Mouse (Mus musculus) right cerebral cortex, postnatal 36 days (tissue): Measurements from ENCODE around the gene Chmp6.
A peak's percentile ranks its signal among the peaks of the same experiment; 100 is the strongest.

Source experiments
- DNase-seq, 2 experiments: peaks; one replicate each; pipeline ENCODE4 v3.0.0; 2022; ENCODE audit warnings: low spot score in 2 of 2, mixed read lengths in 1 of 2

The Chmp6 gene

DNA sequence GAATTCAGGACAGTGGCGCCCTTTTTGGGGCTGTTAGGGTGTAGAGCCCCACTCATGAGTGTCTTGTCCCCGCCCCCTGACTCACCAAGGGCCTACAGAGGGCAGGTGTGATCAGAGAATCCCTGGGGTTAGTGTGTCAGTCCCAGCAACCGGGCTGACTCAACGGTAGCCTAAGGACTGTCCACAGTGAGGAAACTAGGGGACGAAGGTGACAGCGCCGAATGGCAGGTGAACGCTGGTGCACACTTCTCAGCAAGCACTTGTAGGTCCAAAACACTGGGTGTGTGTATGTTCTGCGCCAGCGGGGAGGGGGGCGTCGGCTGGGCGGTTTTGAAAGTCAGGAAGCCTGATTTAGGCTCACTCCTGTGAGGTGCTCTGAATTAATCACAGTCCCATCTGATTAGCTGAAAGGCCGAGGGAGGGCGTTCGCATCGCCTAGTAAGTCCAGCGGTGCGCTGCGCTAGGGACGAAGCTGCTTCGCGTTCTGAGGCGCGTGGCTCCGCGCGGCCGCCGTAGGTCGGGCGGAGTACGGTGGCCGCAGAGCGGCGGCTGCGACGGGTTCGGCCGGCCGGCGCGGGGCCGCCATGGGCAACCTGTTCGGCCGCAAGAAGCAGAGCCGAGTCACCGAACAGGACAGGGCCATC lies at the start of gene Chmp6:
Gene Chmp6, plus strand, starts transcription at position 151 of the 644 bp plus-strand sequence.
- DNase-seq = peak; percentile 84 to 85

DNA sequence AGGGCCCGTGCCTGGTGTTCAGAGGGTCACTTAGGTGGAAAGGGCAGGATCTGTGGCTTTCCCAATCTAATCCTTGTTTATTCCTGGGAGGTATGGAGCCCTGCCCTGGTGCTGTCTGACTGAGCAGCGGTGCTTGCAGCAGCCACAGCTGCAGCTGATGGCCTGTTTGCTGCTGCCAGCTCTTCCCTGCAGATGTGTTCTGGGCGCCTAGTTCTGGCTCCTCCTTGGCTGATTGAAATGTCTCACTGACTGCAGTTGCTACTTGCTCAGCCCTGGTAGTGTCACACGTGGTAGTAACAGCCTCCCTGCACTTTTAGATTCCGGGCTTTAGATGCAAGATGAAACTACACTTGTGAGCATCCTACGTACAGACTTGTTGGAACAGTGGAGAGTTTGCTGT lies 46.4 kb upstream of the Chmp6 start:
- no peak for DNase-seq

DNA sequence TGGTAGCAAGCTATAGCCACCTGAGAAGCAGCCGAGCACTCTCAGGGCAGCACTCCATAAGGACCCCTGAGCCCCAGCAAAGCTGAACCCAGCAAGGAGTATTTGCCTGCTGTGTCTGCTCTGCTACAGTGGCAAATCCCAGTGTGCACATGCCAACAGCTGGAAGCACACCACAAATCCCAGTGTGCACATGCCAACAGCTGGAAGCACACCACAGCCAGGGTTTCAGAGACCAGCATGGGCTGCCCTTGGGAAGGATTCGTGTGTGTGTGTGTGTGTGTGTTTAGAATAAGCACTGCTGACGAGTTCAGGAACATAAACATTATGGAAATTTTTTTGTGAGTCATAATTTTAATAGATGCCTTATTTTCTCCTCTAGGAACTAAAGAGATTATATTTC lies 45.1 kb upstream of the Chmp6 start:
- no peak for DNase-seq

DNA sequence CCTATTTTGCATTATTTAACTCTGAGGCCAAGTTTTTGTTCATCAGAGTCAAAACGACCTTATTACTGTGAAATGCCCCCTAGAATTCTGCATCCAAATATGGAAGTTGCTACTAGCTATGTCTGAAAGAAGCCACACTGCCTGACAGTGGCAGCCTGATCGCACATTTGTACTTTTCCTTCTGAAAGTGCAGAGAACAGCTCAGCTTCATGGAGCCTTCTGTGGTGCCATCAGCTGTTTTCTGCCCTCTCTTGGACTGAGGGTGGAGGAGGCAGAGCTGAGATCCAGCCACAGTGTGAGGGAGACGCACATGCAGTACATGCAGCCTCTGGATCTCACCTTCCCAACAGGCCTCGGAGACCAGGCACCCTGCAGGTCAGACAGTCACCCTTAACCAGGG lies 44.7 kb upstream of the Chmp6 start:
- no peak for DNase-seq

DNA sequence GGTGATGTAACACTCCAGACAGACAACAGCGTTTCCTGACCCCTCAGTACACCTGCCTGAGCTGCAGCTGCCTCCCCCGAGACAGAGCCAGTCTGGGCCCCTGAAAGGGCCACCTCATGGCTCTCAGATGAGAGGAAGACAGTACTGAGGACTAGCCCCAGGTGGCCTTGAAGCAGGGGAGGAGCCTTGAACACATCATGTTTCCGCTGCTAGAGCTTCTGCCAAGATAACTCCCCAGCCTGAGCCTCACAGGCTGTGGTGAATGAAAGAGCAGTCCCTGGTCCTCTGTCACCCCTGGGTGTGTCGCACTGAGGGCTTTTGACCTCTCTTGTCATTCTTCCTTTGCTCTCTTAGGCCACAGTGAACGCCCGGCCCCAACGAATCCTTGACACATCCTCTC lies 42.1 kb upstream of the Chmp6 start:
- no peak for DNase-seq

DNA sequence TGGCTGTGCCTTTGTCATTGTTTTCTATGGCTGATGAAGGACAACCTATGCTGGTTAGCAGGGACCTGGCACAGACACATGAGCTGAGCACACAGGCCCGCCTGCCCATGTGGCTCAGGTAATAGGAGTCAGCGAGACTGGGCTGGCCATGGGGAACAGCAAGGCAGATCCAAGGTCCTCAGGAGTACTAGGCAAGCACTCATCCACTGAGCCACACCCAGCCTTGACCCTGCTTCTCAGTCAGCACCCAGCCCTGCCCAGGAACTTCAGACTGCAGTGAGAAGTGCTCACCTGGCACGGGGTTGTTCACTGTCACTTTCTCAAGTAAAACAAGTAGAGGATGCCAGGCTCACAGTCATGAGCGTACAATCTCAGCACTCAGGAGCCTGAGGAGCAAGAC lies 39.6 kb upstream of the Chmp6 start:
- no peak for DNase-seq

DNA sequence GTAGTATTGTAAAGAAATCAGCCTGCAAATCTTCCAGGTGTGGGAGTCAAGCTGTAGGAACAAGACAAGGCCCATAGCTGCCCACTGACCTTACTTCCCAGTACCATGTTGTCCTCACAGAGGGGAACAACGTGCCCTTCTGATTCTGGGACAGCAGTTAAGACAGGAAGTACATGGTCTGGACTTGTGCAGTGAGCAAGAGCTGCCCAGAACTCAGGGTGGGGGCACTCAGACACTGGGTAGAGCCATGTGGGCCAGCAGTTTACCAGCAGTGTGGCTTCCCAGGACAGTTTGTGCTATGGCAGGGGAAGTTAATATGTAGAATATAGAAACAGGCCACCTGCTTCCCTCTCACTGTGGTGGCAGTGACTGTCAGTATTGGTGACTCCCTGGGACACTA lies 38.4 kb upstream of the Chmp6 start:
- DNase-seq = no peak

DNA sequence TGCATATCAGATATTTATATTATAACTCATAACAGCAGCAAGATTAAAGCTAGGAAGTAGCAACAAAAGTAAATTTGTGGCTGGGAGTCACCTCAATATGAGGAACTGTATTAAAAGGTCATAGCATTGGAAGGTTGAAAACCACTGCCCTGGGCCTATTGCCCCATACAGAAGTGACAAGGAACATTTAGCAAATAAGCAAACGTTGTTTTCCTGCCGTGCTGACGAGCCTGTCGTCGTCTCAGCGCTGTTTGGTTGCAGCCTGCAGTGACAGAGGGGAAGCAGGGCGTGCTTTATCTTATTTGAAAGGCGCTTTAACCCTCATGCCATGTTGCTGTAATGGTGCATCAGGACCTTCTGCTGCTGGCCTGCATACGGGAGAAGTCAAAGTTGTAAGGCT lies 37.6 kb upstream of the Chmp6 start:
- DNase-seq = no peak

DNA sequence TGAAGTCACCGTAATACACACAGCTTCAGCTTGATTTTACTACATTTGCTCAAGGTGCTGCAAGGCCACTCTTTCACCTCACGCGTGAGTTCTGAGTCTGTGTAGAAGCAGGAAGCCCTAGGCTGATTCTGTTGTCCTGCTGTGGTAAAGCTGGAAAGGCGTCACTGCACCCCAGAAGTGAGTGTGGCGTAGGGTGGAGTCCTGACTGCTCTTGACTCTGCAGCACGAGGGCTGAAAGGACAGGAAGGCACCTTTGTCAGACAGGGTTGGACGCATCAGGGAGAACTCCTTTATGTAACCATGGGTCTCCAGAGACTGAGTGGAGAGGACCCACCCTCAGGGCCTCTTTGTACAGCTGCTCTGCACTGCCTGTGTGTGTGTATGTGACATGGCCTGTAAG lies 36.1 kb upstream of the Chmp6 start:
- DNase-seq = no peak

DNA sequence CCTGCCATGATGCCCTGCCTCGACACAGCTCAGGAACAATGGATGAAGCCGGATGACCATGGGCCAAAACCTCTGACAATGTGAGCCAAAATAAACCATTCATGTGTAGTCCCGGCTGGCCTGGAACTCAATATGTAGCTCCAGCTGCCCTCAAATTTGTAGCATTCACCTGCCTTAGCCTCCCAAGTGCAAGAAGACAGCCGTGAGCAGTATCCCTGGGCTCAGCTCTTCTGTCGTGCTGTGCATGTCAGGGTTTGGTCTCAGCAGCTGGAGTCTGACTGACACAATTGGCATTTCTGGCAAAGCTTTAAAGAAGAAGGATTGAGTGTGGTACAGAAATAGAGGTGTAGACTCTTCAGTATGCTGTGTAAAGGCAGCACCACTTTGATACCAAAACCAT lies 33.7 kb upstream of the Chmp6 start:
- no peak for DNase-seq

DNA sequence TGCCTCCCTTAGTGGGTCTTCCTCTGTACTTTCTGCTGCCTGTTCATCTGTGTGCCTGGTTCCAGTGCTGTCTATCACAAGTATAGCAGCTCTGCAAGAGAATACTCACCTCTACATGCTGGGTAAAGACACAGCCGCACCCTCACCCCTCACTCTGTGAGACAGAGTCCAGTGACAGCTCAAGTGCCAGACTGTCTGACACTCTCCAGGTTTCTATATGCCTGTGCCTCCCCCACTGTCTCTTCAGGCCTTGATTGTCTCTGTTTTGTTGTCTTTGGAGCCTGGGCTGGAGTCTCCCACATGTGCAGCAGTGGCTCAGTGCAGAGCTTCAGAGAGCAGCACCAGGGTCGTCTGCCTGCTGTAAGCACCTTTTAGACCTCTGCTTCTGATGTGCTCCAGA lies 29.6 kb upstream of the Chmp6 start:
- DNase-seq = no peak

DNA sequence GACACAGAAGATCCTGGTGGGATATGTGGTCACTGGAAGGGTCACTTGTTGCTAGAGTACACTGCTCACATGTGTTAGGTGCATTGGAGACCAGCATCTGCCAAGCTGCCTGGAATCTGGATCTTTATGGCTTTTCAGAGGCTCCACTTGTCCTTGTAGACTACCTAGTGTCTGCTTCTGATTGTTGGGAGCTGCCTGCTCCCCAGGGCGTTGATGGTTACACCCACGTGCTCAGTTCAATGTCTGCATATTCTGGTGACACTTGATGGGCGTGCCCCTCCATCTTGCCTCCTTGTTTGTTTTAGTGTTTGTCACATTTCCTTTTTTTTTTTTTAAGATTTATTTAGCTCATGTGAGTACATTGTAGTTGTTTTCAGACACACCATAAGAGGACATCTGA lies 23.3 kb upstream of the Chmp6 start:
- DNase-seq = no peak

DNA sequence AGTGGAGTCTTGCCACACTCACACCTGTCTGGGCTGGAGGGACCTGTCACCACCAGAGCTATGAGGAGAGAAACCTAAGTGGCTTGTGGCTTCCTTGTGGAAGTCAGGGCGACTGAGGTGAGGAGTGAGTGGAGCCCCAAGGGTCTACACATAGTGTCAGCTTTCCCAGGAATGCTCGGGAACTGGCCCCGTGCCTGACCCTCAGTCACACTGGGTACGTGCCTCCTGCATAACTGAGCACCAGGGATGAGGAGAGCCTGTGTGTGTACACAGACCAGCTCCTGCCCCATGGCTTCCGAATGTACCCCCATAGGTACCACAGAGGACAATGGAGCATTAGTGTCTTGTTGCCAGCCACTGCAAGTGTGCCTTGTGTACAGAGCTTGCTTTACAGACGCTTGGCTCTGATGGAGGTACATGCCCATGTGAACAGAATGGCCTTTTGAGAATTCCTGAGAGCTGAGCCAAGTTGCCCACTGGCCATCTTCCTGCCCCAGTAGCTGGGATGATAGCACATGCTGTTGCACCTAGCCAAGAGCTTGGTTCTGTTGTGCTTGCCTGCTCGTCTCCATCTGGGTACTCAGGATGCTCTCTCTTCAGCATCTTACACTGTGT lies 21.5 kb upstream of the Chmp6 start:
- DNase-seq = no peak

DNA sequence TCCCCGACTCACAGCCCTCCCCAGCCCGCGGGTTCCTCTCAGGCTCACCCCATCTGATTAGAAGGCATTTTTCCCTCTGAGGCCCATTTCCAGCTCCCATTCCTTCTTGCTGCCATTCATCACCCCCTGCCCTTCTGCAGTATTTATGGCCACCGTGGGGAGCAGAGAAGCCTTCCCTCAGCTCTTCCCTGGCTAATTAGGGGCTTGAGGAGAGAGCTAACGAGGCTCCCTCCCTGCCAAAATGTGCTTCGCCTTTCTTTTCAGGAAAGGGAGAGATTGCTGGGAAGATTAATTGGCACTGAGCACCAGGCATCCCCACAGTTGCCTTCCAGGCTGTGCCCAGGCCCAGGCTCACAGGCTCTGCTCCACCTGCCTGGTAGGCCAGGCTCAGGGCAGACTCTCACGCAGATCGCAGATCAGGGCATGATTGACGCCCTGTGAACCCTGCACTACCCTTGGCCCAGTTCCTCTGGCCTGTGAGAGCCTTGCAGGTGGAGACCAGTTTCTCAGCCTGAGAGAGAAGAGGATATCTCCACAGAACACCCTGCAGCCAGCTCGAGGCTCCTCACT lies 19.5 kb upstream of the Chmp6 start:
- no peak for DNase-seq

DNA sequence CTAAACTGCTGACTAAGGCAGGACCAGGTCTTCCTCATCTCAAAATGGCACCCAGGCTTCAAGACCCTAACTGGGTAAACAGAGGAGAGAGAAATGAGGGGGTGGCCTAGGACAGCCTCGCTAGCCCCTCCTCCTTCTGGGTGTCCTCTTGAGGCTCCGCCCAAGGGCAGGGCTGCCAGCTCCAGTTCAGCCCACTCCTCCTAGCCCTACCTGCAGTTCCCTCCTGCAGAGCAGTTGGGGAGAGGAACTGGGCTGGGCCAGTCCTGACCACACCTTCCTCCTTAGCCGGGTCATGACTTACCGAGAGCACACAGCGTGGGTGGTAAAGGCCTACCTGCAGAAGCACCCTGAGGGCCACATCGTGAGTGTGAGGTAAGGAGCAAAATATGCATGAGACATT lies 18.6 kb upstream of the Chmp6 start:
- DNase-seq = no peak

DNA sequence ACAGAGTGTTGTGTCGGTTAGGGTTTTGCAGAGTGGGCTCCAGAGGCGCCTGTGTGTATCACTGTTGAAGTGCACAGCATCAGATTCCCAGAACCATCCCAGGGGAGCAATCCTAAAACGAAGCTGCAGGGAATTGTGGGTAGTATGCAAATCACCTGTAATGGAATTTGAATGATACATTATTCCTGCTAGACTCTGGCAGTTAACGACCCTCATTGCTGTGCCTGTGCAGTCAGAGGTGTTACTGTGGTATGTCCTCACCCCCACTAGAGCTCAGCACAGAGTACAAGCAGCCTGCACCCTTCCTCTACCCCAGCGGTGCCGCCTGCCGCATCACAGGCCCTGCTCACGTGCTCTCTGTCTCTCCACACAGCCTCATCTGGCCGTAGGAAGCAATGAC lies 16.2 kb upstream of the Chmp6 start:
- no peak for DNase-seq

DNA sequence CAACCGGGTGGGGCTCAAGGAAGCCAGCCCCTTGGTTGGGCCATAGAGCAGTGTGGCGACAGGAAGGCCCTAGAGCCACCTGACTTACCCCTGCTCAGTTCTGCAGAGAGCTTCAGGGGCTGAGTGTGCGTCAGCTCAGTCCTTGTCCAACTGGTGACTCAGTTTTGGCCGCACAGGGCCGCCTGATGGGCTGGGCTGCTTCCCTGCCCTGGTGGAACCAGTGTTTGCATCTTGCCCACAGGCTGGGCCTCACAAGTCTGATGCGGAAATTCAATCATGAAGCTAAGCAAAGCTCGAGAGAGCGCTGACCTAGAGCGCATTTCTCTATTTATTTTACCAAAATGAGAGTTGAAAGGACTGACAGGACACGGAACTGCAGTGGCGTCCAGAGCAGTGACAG lies 14.3 kb upstream of the Chmp6 start:
- DNase-seq = no peak

DNA sequence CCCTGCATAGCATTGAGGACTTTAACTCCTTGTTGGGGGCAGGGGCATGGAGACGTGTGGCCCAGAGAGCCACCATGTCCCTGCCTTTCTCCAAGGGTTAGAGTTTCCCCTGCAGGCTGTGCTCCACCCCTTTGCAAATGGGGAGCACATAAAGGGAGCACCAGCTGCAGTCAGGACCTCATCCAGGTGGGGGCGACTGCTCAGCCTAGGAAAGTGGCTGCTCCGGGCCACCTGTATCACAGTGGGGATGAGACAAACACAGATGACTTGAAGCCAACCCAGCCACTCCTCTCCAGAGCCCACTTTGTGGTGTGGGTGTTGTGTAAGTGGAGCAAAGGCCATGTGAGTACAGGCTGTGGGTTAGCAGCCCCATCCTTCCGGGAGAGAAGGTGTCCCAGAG lies 12.1 kb upstream of the Chmp6 start:
- DNase-seq = no peak

DNA sequence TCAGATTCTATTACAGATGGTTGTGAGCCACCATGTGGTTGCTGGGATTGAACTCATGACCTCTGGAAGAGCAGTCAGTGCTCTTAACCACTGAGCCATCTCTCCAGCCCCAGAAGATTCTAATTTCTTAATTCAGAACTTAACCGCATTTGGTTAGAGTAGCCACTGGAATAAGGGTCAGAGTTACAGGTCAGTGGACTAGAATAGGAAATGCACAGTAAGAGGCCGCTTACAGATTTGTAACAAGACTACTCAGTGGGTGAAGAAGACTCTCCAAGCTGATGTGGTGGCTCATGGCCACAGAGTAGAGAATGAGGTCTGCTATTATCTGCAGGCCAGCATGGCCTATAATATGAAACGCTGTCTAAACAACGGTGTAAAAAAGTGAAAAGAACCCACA lies 10.3 kb upstream of the Chmp6 start:
- no peak for DNase-seq

DNA sequence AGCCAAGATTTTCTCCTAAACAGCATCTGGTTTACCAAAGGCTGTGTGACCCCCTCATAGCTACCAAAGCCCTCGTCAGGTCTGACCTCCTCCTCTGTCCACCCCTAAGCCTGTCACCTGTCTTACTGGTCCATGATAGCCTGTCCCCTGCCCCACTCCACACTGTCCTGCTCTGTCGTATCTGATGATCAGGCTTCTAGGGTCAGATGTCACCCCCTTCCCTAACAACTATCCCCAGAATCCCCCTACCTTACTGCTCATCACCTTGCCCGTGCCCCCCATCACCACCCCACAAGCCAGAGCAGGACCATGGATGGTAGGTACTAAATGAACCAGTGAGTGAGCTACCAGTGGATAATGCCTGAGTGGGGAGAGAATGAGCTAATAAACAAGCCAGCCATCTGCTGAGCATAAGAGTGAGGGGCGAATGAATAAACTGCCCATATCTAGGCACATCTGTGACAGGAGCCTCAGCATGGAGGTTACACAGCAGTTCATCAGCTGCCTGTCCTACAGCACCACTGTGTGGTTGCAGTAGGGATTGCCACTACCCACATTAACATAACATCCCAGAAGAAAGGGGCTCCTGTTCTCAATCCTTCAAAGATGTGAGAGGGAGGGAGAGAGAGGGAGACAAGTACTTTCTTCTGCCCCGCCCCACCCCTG lies 8.5 kb upstream of the Chmp6 start:
- DNase-seq = peak; percentile 56 to 59

DNA sequence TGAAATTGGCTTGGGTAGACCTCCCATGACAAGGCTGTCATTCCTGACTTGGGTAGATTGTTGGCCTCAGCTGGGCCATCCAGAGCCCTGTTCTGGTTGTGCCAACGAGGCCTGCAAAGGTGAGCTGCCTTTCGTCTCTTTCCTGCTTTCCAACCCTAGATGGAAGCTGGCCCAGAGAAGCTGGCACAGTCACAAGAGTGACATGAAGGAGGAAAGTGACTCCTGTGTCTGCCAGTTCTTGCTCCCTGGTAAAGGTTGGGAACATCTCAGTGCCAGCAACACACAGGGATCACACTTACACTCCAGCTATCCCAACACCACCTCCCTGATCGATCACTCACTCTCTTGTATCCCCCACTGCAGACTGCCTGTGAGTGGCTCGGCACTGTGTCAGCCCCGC lies 7.4 kb upstream of the Chmp6 start:
- no peak for DNase-seq

DNA sequence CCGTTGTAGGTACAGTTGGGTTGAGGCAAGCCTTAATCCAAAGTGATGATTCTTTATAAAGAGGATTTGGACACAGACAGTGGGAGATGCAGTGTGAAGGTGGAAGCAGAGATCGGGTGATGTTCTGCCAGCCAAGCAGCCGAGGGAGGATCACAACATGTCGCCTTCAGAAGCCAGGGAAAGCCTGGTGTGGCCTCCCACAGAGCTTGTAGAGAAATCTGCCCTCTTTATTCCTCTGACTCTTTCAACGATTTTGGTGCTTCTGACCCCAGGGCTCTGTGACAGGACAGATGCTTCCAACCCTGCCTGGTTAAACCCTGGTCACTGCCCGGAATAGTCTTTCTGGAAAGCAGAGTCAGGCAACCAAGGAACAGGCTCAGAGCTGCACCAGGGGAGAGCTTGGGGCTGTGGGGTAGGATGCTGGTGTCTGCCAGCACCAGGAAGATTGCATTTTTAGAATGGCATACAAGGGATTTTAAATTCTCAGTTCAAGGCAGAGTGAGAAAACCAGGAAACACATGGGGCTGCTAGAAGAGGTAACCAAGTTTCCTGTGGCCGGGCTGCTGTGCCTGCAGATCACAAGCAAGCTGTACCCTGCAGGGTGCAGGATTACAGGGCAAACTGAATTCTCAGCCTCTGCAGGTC lies 6.1 kb upstream of the Chmp6 start:
- DNase-seq = peak; percentile 60 to 66

DNA sequence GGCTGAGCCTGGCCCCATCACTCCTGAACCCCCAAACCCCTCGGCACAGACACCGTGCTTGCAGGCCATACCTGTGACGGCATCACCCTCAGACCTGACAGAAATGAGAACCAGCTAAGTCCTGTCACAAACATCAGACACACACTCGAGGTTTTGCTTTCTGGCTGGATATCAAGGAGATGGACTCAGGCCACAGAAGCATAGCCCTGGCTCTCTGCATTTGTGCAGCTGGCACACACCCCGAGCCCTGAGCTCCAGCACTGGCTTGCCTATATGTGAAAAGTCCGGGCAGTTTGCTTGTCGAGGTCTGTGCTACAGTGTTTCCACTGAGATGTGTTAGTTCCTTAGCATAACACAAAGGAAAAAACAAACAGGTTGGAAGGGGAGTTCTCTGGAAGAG lies 5.5 kb upstream of the Chmp6 start:
- DNase-seq = no peak
